Mouse (Mus musculus) lung, embryonic 15.5 days (tissue): ENCODE results near the gene Prkg1. TPM values are rescaled to one million over a fixed set of nuclear protein-coding genes. Genes with fewer than 3 reads are reported as not detected.
"Not testable (repeated sequence)": the region's sequence is repeated elsewhere in the genome, so short reads cannot be mapped to it uniquely, and the experiment has no call there.

Experiments used
- ATAC-seq: fragments of 200-750 bp; cut with Nextera tagmentation; 2 replicates; pipeline ENCODE4 v1.8.0; 2017; ENCODE audit warnings: moderate number of reproducible peaks, borderline replicate concordance; ENCODE audit not compliant: low FRiP score, low TSS enrichment; ENCODE audit errors: extremely low read depth
- H3K27ac ChIP-seq: fragments of 300-500 bp; sonication (generic); 2 replicates; pipeline ENCODE4 v1.5.1; 2015; ENCODE audit warnings: moderate library complexity, mild to moderate bottlenecking, inconsistent platforms
- H3K27me3 ChIP-seq: fragments of 300-500 bp; sonication (generic); 2 replicates; pipeline ENCODE4 v1.6.1; 2015; ENCODE audit warnings: inconsistent platforms
- H3K36me3 ChIP-seq: fragments of 300-500 bp; sonication (generic); 2 replicates; pipeline ENCODE4 v1.6.1; 2015; ENCODE audit warnings: inconsistent platforms
- H3K4me1 ChIP-seq: fragments of 300-500 bp; sonication (generic); 2 replicates; pipeline ENCODE4 v1.6.1; 2015; ENCODE audit warnings: inconsistent platforms
- H3K4me2 ChIP-seq: fragments of 300-500 bp; sonication (generic); 2 replicates; pipeline ENCODE4 v1.6.1; 2015; ENCODE audit warnings: inconsistent platforms, mild to moderate bottlenecking, moderate library complexity
- H3K4me3 ChIP-seq: fragments of 300-500 bp; sonication (generic); 2 replicates; pipeline ENCODE4 v1.5.1; 2015; ENCODE audit warnings: mild to moderate bottlenecking, inconsistent platforms
- H3K9ac ChIP-seq: fragments of 300-500 bp; sonication (generic); 2 replicates; pipeline ENCODE4 v1.6.1; 2015; ENCODE audit warnings: inconsistent platforms
- H3K9me3 ChIP-seq: fragments of 300-500 bp; sonication (generic); 2 replicates; pipeline ENCODE4 v1.6.1; 2016; ENCODE audit warnings: inconsistent platforms
- WGBS: fragments of 180-500 bp; shearing (Covaris S2); methylation state at CpG from one replicate; pipeline ENCODE4 v1.1.7; 2015; 5-methylcytosine and 5-hydroxymethylcytosine counted together
- polyA plus RNA-seq: library from polyadenylated mRNA; unstranded; fragments of >200 nt; fragmentation: Nextera tagmentation; extraction: Ambion mirVana; gene quantifications from 2 replicates; pipeline ENCODE4 v1.2.1, GENCODE M21; 2015

Gene Prkg1
- polyA plus RNA-seq, 1 experiment from 2014 or later, result 6.5 TPM

- Histone ChIP-seq H3K36me3 (no peaks in the 10 kb centered on the region), H3K4me2 (no peak overlapping the region), H3K4me3 (no peak overlapping the region), H3K27ac (no peak overlapping the region), H3K9ac (no peak overlapping the region), H3K27me3 (no peaks in the 10 kb centered on the region), H3K9me3 (no peaks in the 10 kb centered on the region), H3K4me1 (no peaks in the 10 kb centered on the region)
- ATAC-seq, result no peak
Observed at GRCm38 (mm10) chr19:31232410-31232809, 532.4 kb downstream of the Prkg1 start.

GRCm38 (mm10) chr19:31228385-31228784, 536.4 kb downstream of the Prkg1 start:
- no peak overlapping the region for H3K27ac ChIP-seq

GRCm38 (mm10) chr19:31223457-31223856, 541.4 kb downstream of the Prkg1 start:
- H3K4me1 ChIP-seq, result no peaks in the 10 kb centered on the region
- H3K4me2 ChIP-seq, result no peak overlapping the region
- WGBS, result 93% methylated on average over 1 of the region's 1 CpGs
- H3K9me3 ChIP-seq, result no peaks in the 10 kb centered on the region
- H3K9ac ChIP-seq, result no peak overlapping the region
- no peaks in the 10 kb centered on the region for H3K27me3 ChIP-seq
- H3K36me3 ChIP-seq, result no peaks in the 10 kb centered on the region
- H3K27ac ChIP-seq, result no peak overlapping the region
- ATAC-seq, result no peak
- H3K4me3 ChIP-seq, result no peak overlapping the region

More at GRCm38 (mm10) chr19:31228385-31228784, 536.4 kb downstream of the Prkg1 start:
- Histone ChIP-seq H3K9me3 (no peaks in the 10 kb centered on the region), H3K4me2 (no peak overlapping the region), H3K4me3 (no peak overlapping the region), H3K4me1 (no peaks in the 10 kb centered on the region), H3K9ac (no peak overlapping the region), H3K36me3 (no peaks in the 10 kb centered on the region), H3K27me3 (no peaks in the 10 kb centered on the region)
- no peak for ATAC-seq
- 87% methylated on average over 3 of the region's 3 CpGs for WGBS

GRCm38 (mm10) chr19:31219261-31219660, 545.6 kb downstream of the Prkg1 start:
- not testable (repeated sequence) for H3K9ac ChIP-seq, H3K27ac ChIP-seq, H3K4me1 ChIP-seq, H3K36me3 ChIP-seq, ATAC-seq, H3K9me3 ChIP-seq, H3K4me3 ChIP-seq, H3K4me2 ChIP-seq, H3K27me3 ChIP-seq
- 82% methylated on average over 4 of the region's 4 CpGs for WGBS

GRCm38 (mm10) chr19:31210850-31211249, 554.0 kb downstream of the Prkg1 start:
- Histone ChIP-seq H3K27me3 (no peaks in the 10 kb centered on the region), H3K4me2 (no peak overlapping the region), H3K36me3 (no peaks in the 10 kb centered on the region), H3K9me3 (no peaks in the 10 kb centered on the region), H3K27ac (no peak overlapping the region), H3K4me1 (no peaks in the 10 kb centered on the region), H3K4me3 (no peak overlapping the region), H3K9ac (no peak overlapping the region)
- ATAC-seq, result no peak
- WGBS, result 58% methylated on average over 3 of the region's 3 CpGs

- Histone ChIP-seq H3K27me3 (no peaks in the 10 kb centered on the region), H3K9ac (no peak overlapping the region), H3K27ac (no peak overlapping the region), H3K4me3 (no peak overlapping the region), H3K36me3 (no peaks in the 10 kb centered on the region), H3K4me2 (no peak overlapping the region), H3K9me3 (no peaks in the 10 kb centered on the region), H3K4me1 (no peaks in the 10 kb centered on the region)
- ATAC-seq, result no peak
- WGBS, result 19% methylated on average over 2 of the region's 2 CpGs
Observed at GRCm38 (mm10) chr19:31210449-31210848, 554.4 kb downstream of the Prkg1 start.

GRCm38 (mm10) chr19:31199583-31199982, 565.2 kb downstream of the Prkg1 start:
- no peak overlapping the region for H3K4me3 ChIP-seq
- WGBS, result 38% methylated on average over 5 of the region's 5 CpGs
- H3K27me3 ChIP-seq, result no peaks in the 10 kb centered on the region
- no peaks in the 10 kb centered on the region for H3K9me3 ChIP-seq
- no peak overlapping the region for H3K27ac ChIP-seq
- no peak overlapping the region for H3K9ac ChIP-seq
- H3K4me2 ChIP-seq, result no peak overlapping the region
- H3K4me1 ChIP-seq, result no peaks in the 10 kb centered on the region
- H3K36me3 ChIP-seq, result no peaks in the 10 kb centered on the region
- no peak for ATAC-seq

- no peaks in the 10 kb centered on the region for H3K36me3 ChIP-seq
- H3K4me1 ChIP-seq, result no peaks in the 10 kb centered on the region
- H3K9me3 ChIP-seq, result no peaks in the 10 kb centered on the region
- no peak overlapping the region for H3K4me3 ChIP-seq
- H3K27me3 ChIP-seq, result no peaks in the 10 kb centered on the region
- 62% methylated on average over 4 of the region's 4 CpGs for WGBS
- H3K27ac ChIP-seq, result no peak overlapping the region
- H3K9ac ChIP-seq, result no peak overlapping the region
- ATAC-seq, result no peak
- no peak overlapping the region for H3K4me2 ChIP-seq
Observed at GRCm38 (mm10) chr19:31198461-31198860, 566.4 kb downstream of the Prkg1 start.

GRCm38 (mm10) chr19:31197076-31197475, 567.8 kb downstream of the Prkg1 start:
- no peak for ATAC-seq
- Histone ChIP-seq H3K27ac (no peak overlapping the region), H3K4me3 (no peak overlapping the region), H3K27me3 (no peaks in the 10 kb centered on the region), H3K36me3 (no peaks in the 10 kb centered on the region), H3K9ac (no peak overlapping the region), H3K4me2 (no peak overlapping the region), H3K9me3 (no peaks in the 10 kb centered on the region), H3K4me1 (no peaks in the 10 kb centered on the region)
- WGBS, result 86% methylated on average over 6 of the region's 6 CpGs

GRCm38 (mm10) chr19:31188559-31189218, 576.1 kb downstream of the Prkg1 start:
- Histone ChIP-seq H3K9me3 (no peaks in the 10 kb centered on the region), H3K4me1 (no peaks in the 10 kb centered on the region), H3K27ac (no peak overlapping the region), H3K4me2 (no peak overlapping the region), H3K4me3 (no peak overlapping the region), H3K27me3 (no peaks in the 10 kb centered on the region), H3K9ac (no peak overlapping the region), H3K36me3 (no peaks in the 10 kb centered on the region)
- no peak for ATAC-seq
- WGBS, result 83% methylated on average over 6 of the region's 6 CpGs

GRCm38 (mm10) chr19:31180757-31181156, 584.1 kb downstream of the Prkg1 start:
- Histone ChIP-seq H3K27ac (no peak overlapping the region), H3K36me3 (no peaks in the 10 kb centered on the region), H3K27me3 (no peaks in the 10 kb centered on the region), H3K9me3 (no peaks in the 10 kb centered on the region), H3K4me3 (no peak overlapping the region), H3K9ac (no peak overlapping the region), H3K4me1 (no peaks in the 10 kb centered on the region), H3K4me2 (no peak overlapping the region)
- 83% methylated on average over 4 of the region's 4 CpGs for WGBS
- no peak for ATAC-seq

GRCm38 (mm10) chr19:31177279-31177922, 587.4 kb downstream of the Prkg1 start:
- H3K27ac ChIP-seq, result no peak overlapping the region
- WGBS, result 83% methylated on average over 8 of the region's 8 CpGs
- H3K9ac ChIP-seq, result no peak overlapping the region
- no peaks in the 10 kb centered on the region for H3K27me3 ChIP-seq
- H3K4me3 ChIP-seq, result no peak overlapping the region
- no peaks in the 10 kb centered on the region for H3K36me3 ChIP-seq
- no peaks in the 10 kb centered on the region for H3K9me3 ChIP-seq
- no peak overlapping the region for H3K4me2 ChIP-seq
- no peak for ATAC-seq
- no peaks in the 10 kb centered on the region for H3K4me1 ChIP-seq
